19 mouse cellular contexts compared by ENCODE assay signal in the genomic region with DNA sequence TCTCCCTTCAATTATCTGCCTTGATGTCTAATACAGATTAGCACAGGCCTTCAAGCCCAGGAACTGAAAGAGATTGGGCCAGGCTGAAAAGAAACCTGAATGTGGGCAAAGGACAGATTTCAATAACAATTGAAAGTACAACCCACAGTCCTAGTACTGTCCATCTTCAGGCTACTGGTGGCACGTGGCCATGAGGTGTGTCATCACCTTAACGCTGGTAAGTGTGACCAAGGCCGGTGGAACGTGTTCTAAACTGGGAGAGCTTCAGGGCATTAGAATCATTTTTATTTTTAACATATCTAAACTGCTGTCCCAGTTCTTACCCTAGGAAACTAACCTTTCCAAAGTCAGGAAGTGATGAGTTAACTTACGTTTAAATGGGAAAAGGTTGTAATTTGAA. TPM values are rescaled to one million over a fixed set of nuclear protein-coding genes. Genes with fewer than 3 reads are reported as not detected.
DNase-seq lines count a peak whose midpoint lies in the region; ATAC-seq and TF ChIP-seq lines count a peak whose summit lies in the region.
"Had no signal": no experiment of that assay in that cellular context is flagged by ENCODE, and none has a peak within 500 bp of the region (broad histone marks: within the 10 kb centered on the region; RNA-seq: fewer than 3 reads in every experiment).

No protein-coding gene starts in this region.

- H3K27me3 ChIP-seq in heart, postnatal 0 days (ENCODE audit: control insufficient read depth, insufficient read depth, low read length) = no peaks in the 10 kb centered on the region
- no peaks in the 10 kb centered on the region for H3K27me3 ChIP-seq in heart, embryonic 12.5 days (replicated peaks)
- H3K27me3 ChIP-seq: CH12.LX, Patski had no signal

- H3K27ac ChIP-seq in heart, postnatal 0 days (ENCODE audit: low read depth) = no peak overlapping the region
- H3K27ac ChIP-seq in heart, embryonic 12.5 days (ENCODE audit: poor library complexity, severe bottlenecking) = no peak overlapping the region

- H3K36me3 ChIP-seq in heart, postnatal 0 days (replicated peaks; ENCODE audit: control insufficient read depth, insufficient read depth, low read length) = peaks cover 91% of the 10 kb centered on the region
- H3K36me3 ChIP-seq in heart, embryonic 12.5 days = peaks cover 82% of the 10 kb centered on the region

- H3K4me3 ChIP-seq in heart, postnatal 0 days (ENCODE audit: low read depth, low read length) = no peak overlapping the region
- no peak overlapping the region for H3K4me3 ChIP-seq in heart, embryonic 12.5 days

- no peak overlapping the region for H3K9ac ChIP-seq in heart, postnatal 0 days (replicated peaks; ENCODE audit: low read depth, low read length)
- H3K9ac ChIP-seq in heart, embryonic 12.5 days = no peak overlapping the region

- intact Hi-C loops in heart, postnatal 14 days (cut with DNase I) = no loop called here

- H3K9me3 ChIP-seq in heart, postnatal 0 days (replicated peaks; ENCODE audit: control insufficient read depth, low read length) = no peaks in the 10 kb centered on the region
- H3K9me3 ChIP-seq in heart, embryonic 12.5 days (replicated peaks) = no peaks in the 10 kb centered on the region
- H3K9me3 ChIP-seq: G1E had no signal

- peak; percentile 51; the same call in 1 of the 2 replicates for ATAC-seq in heart, postnatal 0 days (ENCODE audit: insufficient read depth, low read depth)
- no peak for ATAC-seq in heart, embryonic 12.5 days (ENCODE audit: insufficient number of reproducible peaks, low FRiP score)
- ATAC-seq: activated CD4-positive, CD25-positive, alpha-beta regulatory T cell, adult 4 months; CD4-positive, CD25-positive, alpha-beta regulatory T cell, adult 4 months; Patski had no signal

- 46% methylated on average over 5 of the region's 5 CpGs for WGBS in heart, postnatal 0 days
- 73% methylated on average over 5 of the region's 5 CpGs for WGBS in heart, embryonic 12.5 days

- no peak overlapping the region for H3K4me2 ChIP-seq in heart, postnatal 0 days (ENCODE audit: low read depth, low read length)
- H3K4me2 ChIP-seq in heart, embryonic 12.5 days = no peak overlapping the region

- no peak for TF ChIP-seq CTCF in heart, postnatal 0 days (IDR thresholded peaks at IDR 0.05; ENCODE audit: low read depth)

- DNase-seq in heart, adult 11 months = peak; percentile 82
- no peak for DNase-seq in heart, postnatal 14 days
- no peak for DNase-seq in heart, postnatal 0 days (ENCODE audit: low spot score)
- DNase-seq: adrenal gland, adult 2 months; adrenal gland, adult 8-10 months; adrenal gland, postnatal 10 days; adrenal gland, postnatal 14 days; adrenal gland, postnatal 25 days; adrenal gland, postnatal 36 days; B cell, adult 2 months; cerebellum, adult 11 months; cerebellum, adult 11-12 months; cerebellum, adult 18-20 months had no signal

- no peaks in the 10 kb centered on the region; the same call in 1 of the 2 replicates for H3K4me1 ChIP-seq in heart, postnatal 0 days (ENCODE audit: control insufficient read depth, insufficient read depth)
- H3K4me1 ChIP-seq in heart, embryonic 12.5 days (replicated peaks) = no peaks in the 10 kb centered on the region

- no peak for TF ChIP-seq EP300 in heart, postnatal 0 days (IDR thresholded peaks at IDR 0.05; ENCODE audit: low read depth)

RNA-seq across cellular contexts. Expression of a gene that starts 28.7 kb away (rescaled TPM):
- total RNA-seq in heart, postnatal 14 days (2021) = 10 to 100 TPM; 24.6 to 29.9 TPM
- total RNA-seq in heart, postnatal 0 days (2014; rRNA removed; ENCODE audit: low replicate concordance) = 11.7 and 28.7 TPM in 2 replicates
- 23.3 and 23.8 TPM in 2 replicates for polyA plus RNA-seq in heart, postnatal 0 days (2015; fragmentation: Nextera tagmentation; extraction: Ambion mirVana)
- 66.2 and 74.5 TPM in 2 replicates for polyA plus RNA-seq in heart, embryonic 12.5 days (2016; fragmentation: Nextera tagmentation; extraction: Ambion mirVana)

RNA-seq across cellular contexts. Expression of a gene that starts 37.1 kb away (rescaled TPM):
- 10 to 100 TPM; 10.9 to 11.4 TPM for total RNA-seq in heart, postnatal 14 days (2021)
- 17.6 and 20.5 TPM in 2 replicates for total RNA-seq in heart, postnatal 0 days (2014; rRNA removed; ENCODE audit: low replicate concordance)
- polyA plus RNA-seq in heart, postnatal 0 days (2015; fragmentation: Nextera tagmentation; extraction: Ambion mirVana) = 13.3 and 13.8 TPM in 2 replicates
- 40.5 and 42.0 TPM in 2 replicates for polyA plus RNA-seq in heart, embryonic 12.5 days (2016; fragmentation: Nextera tagmentation; extraction: Ambion mirVana)
